Mouse (Mus musculus) kidney, adult 11 months (tissue): ENCODE data around the gene Nol4l.

Experiments
- DNase-seq: peaks from one replicate; pipeline ENCODE4 v3.0.0; 2022

Gene Nol4l

GRCm38 (mm10) chr2:153406882-153407281, 122.9 kb downstream of the Nol4l start:
- DNase-seq, result no peak

- no peak for DNase-seq
Observed at GRCm38 (mm10) chr2:153404882-153405281, 124.9 kb downstream of the Nol4l start.

- no peak for DNase-seq
Observed at GRCm38 (mm10) chr2:153404062-153404461, 125.7 kb downstream of the Nol4l start.

GRCm38 (mm10) chr2:153399166-153399565, 130.6 kb downstream of the Nol4l start:
- no peak for DNase-seq

- no peak for DNase-seq
Observed at GRCm38 (mm10) chr2:153397790-153398515, 131.8 kb downstream of the Nol4l start.

- no peak for DNase-seq
Observed at GRCm38 (mm10) chr2:153393045-153393444, 136.7 kb downstream of the Nol4l start.

GRCm38 (mm10) chr2:153389831-153390230, 139.9 kb downstream of the Nol4l start:
- no peak for DNase-seq

GRCm38 (mm10) chr2:153380479-153380878, 149.3 kb downstream of the Nol4l start:
- DNase-seq, result no peak

GRCm38 (mm10) chr2:153375380-153375779, 154.4 kb downstream of the Nol4l start:
- DNase-seq, result no peak

GRCm38 (mm10) chr2:153370871-153371270, 158.9 kb downstream of the Nol4l start:
- no peak for DNase-seq

- peak; percentile 61 for DNase-seq
Observed at GRCm38 (mm10) chr2:153364531-153364930, 165.2 kb downstream of the Nol4l start.

GRCm38 (mm10) chr2:153361101-153361710, 168.6 kb downstream of the Nol4l start:
- DNase-seq, result no peak
